Mouse (Mus musculus) bone marrow macrophage, adult 2 months (primary cell): ENCODE measurements at regions not wholly inside any gene's neighbourhood (a gene's known extent, or its start where the extent isn't known, plus 50 kb on each side); places are given as distances from the start of the nearest gene placed in this dataset.

Experiments
- H3K27ac ChIP-seq: 2 replicates; pipeline ENCODE4 v1.5.1; 2012; ENCODE audit warnings: low read depth, low read length; ENCODE audit not compliant: insufficient read depth
- H3K4me1 ChIP-seq: 2 replicates; pipeline ENCODE4 v1.6.1; 2012; ENCODE audit warnings: low read length; ENCODE audit not compliant: control insufficient read depth, insufficient read depth
- H3K4me3 ChIP-seq: 2 replicates; pipeline ENCODE4 v1.5.1; 2012; ENCODE audit warnings: mild to moderate bottlenecking, low read length, moderate library complexity; ENCODE audit not compliant: insufficient read depth
- CTCF ChIP-seq: IDR thresholded peaks from 2 replicates; pipeline ENCODE4 v1.5.1; 2012; ENCODE audit warnings: low read depth, mild to moderate bottlenecking, low read length, moderate library complexity
- POLR2A ChIP-seq: IDR thresholded peaks from 2 replicates; pipeline ENCODE4 v1.6.1; 2012; ENCODE audit warnings: mild to moderate bottlenecking, low read depth, low read length, borderline replicate concordance

DNA sequence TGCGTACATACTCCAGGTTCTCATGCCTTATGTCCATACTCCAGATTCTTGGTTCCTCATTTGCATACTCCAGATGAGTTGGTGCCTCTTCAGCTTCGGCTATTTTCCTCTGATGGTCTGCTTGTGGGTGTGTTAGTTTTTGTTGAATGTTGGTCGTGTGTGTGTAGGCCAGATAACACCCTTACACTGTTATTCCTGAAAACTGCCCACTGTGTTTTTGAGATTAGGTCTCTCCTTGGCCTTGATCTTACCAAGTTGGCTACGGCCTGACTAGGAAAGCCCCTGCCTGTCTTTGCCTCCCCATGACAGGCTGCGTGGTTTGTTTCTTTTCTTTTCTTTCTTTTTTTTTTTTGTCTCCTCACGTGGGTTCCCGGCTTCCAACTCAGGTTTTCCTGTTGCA, 95.4 kb upstream of the Mrps10 start:
- Histone ChIP-seq H3K4me1 (peaks cover 11% of the 10 kb centered on the region), H3K27ac (no peak overlapping the region), H3K4me3 (no peak overlapping the region)
- TF ChIP-seq POLR2A (no peak), CTCF (no peak)

DNA sequence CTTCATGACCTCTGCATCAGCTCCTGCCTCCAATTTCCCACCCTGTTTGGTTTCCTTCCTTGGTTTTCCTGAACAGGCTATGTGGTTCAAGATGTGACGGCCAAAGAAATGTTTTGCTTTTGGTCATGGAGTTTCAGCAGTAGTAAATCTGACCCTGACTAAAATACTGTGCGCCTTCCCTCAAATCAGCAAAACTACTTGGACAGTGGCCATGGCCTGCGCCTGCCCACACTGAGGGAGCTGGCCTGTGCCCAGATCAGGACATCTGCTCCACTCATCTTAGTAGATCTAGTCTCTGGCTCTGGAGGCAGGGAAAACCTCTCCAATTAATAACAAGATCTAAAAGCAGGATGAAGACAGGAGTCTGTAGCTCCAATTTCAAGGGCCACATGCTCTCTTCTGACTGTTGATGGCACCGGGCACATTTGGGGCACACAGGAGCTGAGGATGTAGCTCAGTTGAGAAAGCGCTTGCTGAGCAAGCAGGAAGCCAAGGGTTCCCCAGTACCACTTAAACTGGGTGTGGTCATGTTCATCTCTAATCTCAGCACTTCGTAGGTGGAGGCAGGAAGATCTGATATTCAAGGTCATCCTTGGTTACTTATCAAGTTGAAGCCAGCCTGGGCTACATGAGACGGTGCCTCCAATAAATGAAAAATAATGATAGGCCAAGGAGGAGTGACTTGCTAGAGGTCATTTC, 96.6 kb upstream of the Mrps10 start:
- Histone ChIP-seq H3K4me3 (no peak overlapping the region), H3K27ac (no peak overlapping the region), H3K4me1 (peaks cover 11% of the 10 kb centered on the region)
- TF ChIP-seq POLR2A (no peak), CTCF (no peak)

DNA sequence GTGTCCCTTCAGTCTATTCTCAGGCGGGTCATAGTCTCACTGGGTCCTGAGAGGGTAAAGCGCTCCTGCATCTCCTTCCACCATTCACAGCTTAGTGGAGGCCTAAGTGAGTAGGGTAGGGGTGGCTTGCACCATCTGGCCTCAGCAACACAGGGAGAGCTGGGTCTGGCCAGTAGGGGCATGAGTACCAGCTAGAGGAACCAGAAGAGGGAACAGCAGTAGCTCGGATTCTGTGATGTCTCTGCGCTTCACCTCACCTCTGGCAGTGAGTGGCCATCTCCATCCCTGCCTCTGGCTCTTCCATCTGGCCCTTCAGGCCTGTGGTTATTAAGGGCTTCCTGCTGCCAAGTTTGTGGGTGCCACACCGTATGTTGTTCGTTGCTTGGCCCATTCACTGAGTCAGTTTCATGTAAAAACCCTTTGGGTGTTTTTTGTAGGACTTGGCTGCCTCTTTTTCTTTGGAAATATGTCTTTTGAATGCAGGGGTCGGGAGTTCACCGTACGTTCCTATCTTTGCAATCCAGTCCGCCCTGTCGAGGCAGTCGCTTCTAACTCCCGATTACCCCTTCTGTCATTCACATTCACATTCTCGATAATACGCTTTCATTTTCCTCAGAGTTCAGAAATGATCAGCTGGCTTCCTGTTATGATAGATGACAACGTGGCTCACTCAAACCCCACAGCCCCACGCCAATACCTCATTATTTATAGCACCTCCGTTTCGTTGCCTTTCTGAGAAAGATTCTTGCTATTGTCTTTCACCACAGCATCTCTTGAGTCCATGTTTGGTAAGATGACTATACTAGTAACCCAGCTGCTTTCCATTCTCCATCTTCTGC, 99.4 kb upstream of the Mrps10 start:
- H3K27ac ChIP-seq = no peak overlapping the region
- H3K4me1 ChIP-seq = peaks cover 13% of the 10 kb centered on the region
- no peak overlapping the region for H3K4me3 ChIP-seq
- TF ChIP-seq CTCF (no peak), POLR2A (no peak)

DNA sequence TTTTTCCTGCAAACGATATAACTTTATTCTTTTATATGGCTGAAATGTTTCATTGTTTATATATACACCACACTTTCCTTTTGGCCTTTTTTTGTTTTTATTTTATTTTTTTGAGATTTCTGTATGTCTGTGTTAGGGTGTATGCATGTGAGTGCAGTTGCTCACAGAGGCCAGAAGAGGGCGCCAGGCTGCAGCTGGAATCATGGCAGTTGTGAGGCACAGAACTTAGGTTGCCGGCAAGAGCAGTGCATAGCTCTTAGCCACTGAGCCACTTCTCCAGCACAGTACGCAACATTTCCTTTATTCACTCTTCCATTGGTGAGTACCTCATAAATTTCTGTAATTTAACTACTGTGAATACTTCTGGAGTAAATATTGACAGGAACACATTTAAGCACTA, 100.8 kb upstream of the Mrps10 start:
- Histone ChIP-seq H3K4me1 (peaks cover 10% of the 10 kb centered on the region), H3K27ac (no peak overlapping the region)

DNA sequence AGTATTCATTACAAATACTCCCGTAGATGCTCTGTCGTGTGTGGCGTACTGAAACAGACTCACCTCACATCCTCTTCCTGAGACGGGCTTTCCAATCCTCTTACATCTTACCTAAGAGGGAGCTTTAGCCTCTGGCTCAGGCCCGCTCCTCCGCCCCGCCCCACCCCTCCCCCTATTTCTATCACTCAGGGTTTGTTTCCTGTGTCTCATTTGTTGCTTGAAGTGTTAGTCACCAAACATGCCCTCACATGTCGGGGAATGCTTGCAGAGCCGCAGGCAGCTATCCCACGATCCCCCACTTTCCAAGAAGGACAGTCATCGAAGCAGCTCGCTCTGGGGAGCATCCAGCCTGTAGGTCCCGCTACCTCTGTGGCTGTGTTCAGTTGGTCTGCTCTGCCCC, 101.6 kb upstream of the Mrps10 start:
- no peak overlapping the region for H3K27ac ChIP-seq
- TF ChIP-seq POLR2A = no peak
- TF ChIP-seq CTCF = no peak
- no peak overlapping the region for H3K4me3 ChIP-seq
- peaks cover 4% of the 10 kb centered on the region; the same call in 1 of the 2 replicates for H3K4me1 ChIP-seq

More for the DNA sequence above, 100.8 kb upstream of the Mrps10 start:
- TF ChIP-seq CTCF (peak; percentile 42), POLR2A (no peak)
- no peak overlapping the region for H3K4me3 ChIP-seq

DNA sequence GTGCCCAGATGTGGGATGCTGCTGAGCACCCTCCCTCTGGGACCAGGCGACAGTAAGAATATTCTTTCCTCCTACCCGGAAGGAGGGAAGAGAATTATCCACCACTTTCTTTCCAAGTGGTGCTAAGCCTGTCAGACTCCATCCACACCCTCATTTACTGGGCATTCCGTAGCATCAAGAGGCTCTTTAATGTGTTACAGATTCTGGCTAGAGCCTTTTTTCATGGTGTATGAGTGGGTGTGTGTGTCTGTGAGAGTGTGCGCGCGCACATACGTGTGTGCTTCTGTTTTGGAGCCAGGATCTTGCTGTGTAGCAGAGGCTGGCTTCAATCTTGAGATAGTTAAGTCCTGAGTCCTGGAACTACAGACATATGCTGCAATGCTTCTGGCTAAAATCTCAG, 102.4 kb upstream of the Mrps10 start:
- TF ChIP-seq CTCF (no peak), POLR2A (no peak)
- Histone ChIP-seq H3K4me1 (peaks cover 5% of the 10 kb centered on the region), H3K27ac (no peak overlapping the region), H3K4me3 (no peak overlapping the region)

DNA sequence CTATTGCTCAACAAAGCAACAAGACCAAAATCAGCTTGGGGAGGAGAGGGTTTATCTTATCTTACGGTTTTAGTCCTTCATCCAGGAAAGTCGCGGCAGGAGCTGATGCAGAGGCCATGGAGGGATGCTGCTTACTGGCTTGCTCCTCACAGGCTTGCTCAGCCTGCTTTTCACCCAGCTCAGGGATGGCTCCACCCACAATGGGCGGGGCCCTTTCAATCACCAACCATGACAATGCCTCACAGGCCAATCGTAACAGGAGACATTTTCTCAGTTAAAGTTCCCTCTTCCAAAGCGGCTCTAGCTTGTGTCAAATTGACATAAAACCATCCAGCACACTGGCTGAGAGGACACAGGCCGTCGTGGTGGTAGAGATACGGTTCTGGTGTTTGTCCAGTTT, 105.7 kb upstream of the Mrps10 start:
- H3K27ac ChIP-seq = no peak overlapping the region
- no peak for TF ChIP-seq POLR2A
- TF ChIP-seq CTCF = no peak
- H3K4me1 ChIP-seq = peaks cover 22% of the 10 kb centered on the region

DNA sequence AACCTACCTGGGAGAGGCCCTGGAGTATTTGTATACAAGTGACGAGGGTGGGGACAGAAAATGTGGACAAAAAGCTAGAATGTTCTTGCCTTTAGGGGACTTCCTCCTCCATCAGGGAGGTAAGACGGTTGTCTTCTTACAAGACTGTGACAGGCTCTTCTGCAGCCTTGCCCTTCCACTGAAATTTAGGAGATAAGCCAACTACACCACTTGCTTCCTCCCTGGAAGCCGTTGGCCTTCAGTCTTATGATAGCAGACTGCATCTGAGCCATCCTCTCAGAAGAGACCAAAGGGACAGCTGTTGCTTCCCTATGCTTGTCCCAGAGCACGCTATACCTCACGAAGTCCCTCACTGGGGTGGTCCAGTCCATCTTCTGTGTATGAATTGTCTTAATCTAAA, 106.5 kb upstream of the Mrps10 start:
- peaks cover 22% of the 10 kb centered on the region for H3K4me1 ChIP-seq

More for the DNA sequence above, 105.7 kb upstream of the Mrps10 start:
- no peak overlapping the region for H3K4me3 ChIP-seq

DNA sequence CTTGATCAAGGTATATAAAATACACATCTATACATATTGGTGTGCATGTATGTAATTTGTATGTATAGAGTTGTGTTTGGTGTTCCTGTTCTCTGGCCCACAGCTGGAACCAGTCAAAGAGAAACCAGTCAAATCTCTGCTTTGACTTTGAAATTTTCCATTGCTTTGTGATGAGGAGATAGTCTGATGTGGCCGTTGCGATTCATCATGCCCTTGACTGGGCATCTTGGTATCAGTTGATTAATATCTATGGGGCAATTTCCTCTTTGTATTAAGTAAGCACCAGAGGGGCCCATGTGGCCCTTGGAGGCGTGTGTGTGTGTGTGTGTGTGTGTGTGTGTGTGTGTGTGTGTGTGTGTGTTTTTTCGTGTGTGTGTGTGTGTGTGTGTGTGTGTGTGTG, 107.7 kb upstream of the Mrps10 start:
- TF ChIP-seq CTCF (no peak), POLR2A (no peak)
- Histone ChIP-seq H3K27ac (no peak overlapping the region), H3K4me3 (no peak overlapping the region), H3K4me1 (peaks cover 22% of the 10 kb centered on the region)

More for the DNA sequence above, 106.5 kb upstream of the Mrps10 start:
- TF ChIP-seq CTCF = no peak
- no peak for TF ChIP-seq POLR2A
- no peak overlapping the region for H3K4me3 ChIP-seq
- H3K27ac ChIP-seq = no peak overlapping the region

DNA sequence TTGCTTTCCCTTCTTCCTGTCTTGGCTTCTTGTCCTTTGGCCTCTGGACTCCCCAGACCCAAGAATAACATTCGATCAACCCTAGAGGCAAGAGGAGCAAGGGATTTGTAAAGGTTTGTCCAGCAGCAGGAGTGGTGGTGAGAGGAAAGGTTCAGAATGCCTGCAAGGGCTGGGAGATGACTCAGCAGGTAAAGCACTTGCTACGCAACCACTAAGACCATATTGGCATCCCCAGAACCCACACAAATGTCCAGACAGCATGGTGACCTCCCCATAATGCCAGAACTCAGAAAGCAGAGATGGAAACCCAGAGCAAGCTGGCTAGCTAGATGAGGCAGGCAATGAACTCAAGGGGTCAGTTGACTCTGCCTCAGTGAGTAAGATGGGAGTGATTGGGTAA, 110.4 kb upstream of the Mrps10 start:
- Histone ChIP-seq H3K4me1 (peaks cover 20% of the 10 kb centered on the region), H3K4me3 (no peak overlapping the region), H3K27ac (no peak overlapping the region)
- TF ChIP-seq CTCF (no peak), POLR2A (no peak)
